ENCODE assay signal across 8 mouse cellular contexts in genomic region chr2:30715720-30716310, GRCm38 (mm10).
DNase-seq lines count a peak whose midpoint lies in the region; ATAC-seq and TF ChIP-seq lines count a peak whose summit lies in the region.
"Had no signal": no experiment of that assay in that cellular context is flagged by ENCODE, and none has a peak within 500 bp of the region (broad histone marks: within the 10 kb centered on the region; RNA-seq: fewer than 3 reads in every experiment).

No protein-coding gene starts in this region.

- no peak for ATAC-seq in kidney, embryonic 15.5 days (replicated peaks; ENCODE audit: low FRiP score)
- ATAC-seq in embryonic facial prominence, embryonic 12.5 days (ENCODE audit: insufficient number of reproducible peaks, insufficient read depth, low FRiP score, low TSS enrichment), result no peak
- no peak for ATAC-seq in heart, postnatal 0 days (ENCODE audit: insufficient read depth, low read depth)
- no peak for ATAC-seq in midbrain, embryonic 15.5 days (replicated peaks)
- ATAC-seq: Patski had no signal

- H3K27me3 ChIP-seq in kidney, embryonic 15.5 days, result no peaks in the 10 kb centered on the region
- no peaks in the 10 kb centered on the region for H3K27me3 ChIP-seq in embryonic facial prominence, embryonic 12.5 days
- no peaks in the 10 kb centered on the region for H3K27me3 ChIP-seq in heart, postnatal 0 days (ENCODE audit: control insufficient read depth, insufficient read depth, low read length)
- H3K27me3 ChIP-seq in midbrain, embryonic 15.5 days (replicated peaks), result no peaks in the 10 kb centered on the region
- H3K27me3 ChIP-seq: Patski had no signal

- H3K4me3 ChIP-seq in kidney, embryonic 15.5 days (replicated peaks), result no peak overlapping the region
- H3K4me3 ChIP-seq in embryonic facial prominence, embryonic 12.5 days, result no peak overlapping the region
- H3K4me3 ChIP-seq in heart, postnatal 0 days (ENCODE audit: low read depth, low read length), result no peak overlapping the region
- no peak overlapping the region for H3K4me3 ChIP-seq in midbrain, embryonic 15.5 days

- H3K4me2 ChIP-seq in kidney, embryonic 15.5 days, result peak overlapping the region; percentile 62
- peak overlapping the region; percentile 31 for H3K4me2 ChIP-seq in embryonic facial prominence, embryonic 12.5 days (replicated peaks)
- no peak overlapping the region for H3K4me2 ChIP-seq in heart, postnatal 0 days (ENCODE audit: low read depth, low read length)
- no peak overlapping the region for H3K4me2 ChIP-seq in midbrain, embryonic 15.5 days

- H3K4me1 ChIP-seq in kidney, embryonic 15.5 days, result peaks cover 88% of the 10 kb centered on the region
- H3K4me1 ChIP-seq in embryonic facial prominence, embryonic 12.5 days, result peaks cover 76% of the 10 kb centered on the region
- peaks cover 60% of the 10 kb centered on the region for H3K4me1 ChIP-seq in heart, postnatal 0 days (ENCODE audit: control insufficient read depth, insufficient read depth)
- peaks cover 75% of the 10 kb centered on the region for H3K4me1 ChIP-seq in midbrain, embryonic 15.5 days

- no peak for DNase-seq in kidney, postnatal 36 days
- no peak for DNase-seq in heart, postnatal 0 days (ENCODE audit: low spot score)
- no peak for DNase-seq in adipocyte (ENCODE audit: low spot score)
- DNase-seq in layer of hippocampus, adult 11-12 months (ENCODE audit: low spot score), result no peak

- peak overlapping the region; percentile 99 for H3K27ac ChIP-seq in kidney, embryonic 15.5 days
- peak overlapping the region; percentile 100 for H3K27ac ChIP-seq in embryonic facial prominence, embryonic 12.5 days
- H3K27ac ChIP-seq in heart, postnatal 0 days (ENCODE audit: low read depth), result peak overlapping the region; percentile 96; the same call in 1 of the 2 replicates
- H3K27ac ChIP-seq in midbrain, embryonic 15.5 days, result peak overlapping the region; percentile 99

- no peak for TF ChIP-seq CTCF in heart, postnatal 0 days (IDR thresholded peaks at IDR 0.05; ENCODE audit: low read depth)

- no peaks in the 10 kb centered on the region for H3K36me3 ChIP-seq in kidney, embryonic 15.5 days
- H3K36me3 ChIP-seq in embryonic facial prominence, embryonic 12.5 days, result no peaks in the 10 kb centered on the region
- no peaks in the 10 kb centered on the region for H3K36me3 ChIP-seq in heart, postnatal 0 days (replicated peaks; ENCODE audit: control insufficient read depth, insufficient read depth, low read length)
- no peaks in the 10 kb centered on the region for H3K36me3 ChIP-seq in midbrain, embryonic 15.5 days (replicated peaks)

- peak overlapping the region; percentile 65 for H3K9ac ChIP-seq in kidney, embryonic 15.5 days
- no peak overlapping the region for H3K9ac ChIP-seq in embryonic facial prominence, embryonic 12.5 days
- H3K9ac ChIP-seq in heart, postnatal 0 days (replicated peaks; ENCODE audit: low read depth, low read length), result no peak overlapping the region
- 0 out of 2 replicates have a peak overlapping the region, but pooled peaks have one; percentile 29 for H3K9ac ChIP-seq in midbrain, embryonic 15.5 days

- WGBS in kidney, embryonic 15.5 days, result 66% methylated on average over 4 of the region's 4 CpGs
- 72% methylated on average over 4 of the region's 4 CpGs for WGBS in embryonic facial prominence, embryonic 12.5 days
- WGBS in heart, postnatal 0 days, result 53% methylated on average over 4 of the region's 4 CpGs
- 75% methylated on average over 4 of the region's 4 CpGs for WGBS in midbrain, embryonic 15.5 days

- no peak for TF ChIP-seq EP300 in heart, postnatal 0 days (IDR thresholded peaks at IDR 0.05; ENCODE audit: low read depth)

- H3K9me3 ChIP-seq in kidney, embryonic 15.5 days (replicated peaks), result no peaks in the 10 kb centered on the region
- H3K9me3 ChIP-seq in embryonic facial prominence, embryonic 12.5 days, result no peaks in the 10 kb centered on the region
- H3K9me3 ChIP-seq in heart, postnatal 0 days (replicated peaks; ENCODE audit: control insufficient read depth, low read length), result no peaks in the 10 kb centered on the region
- no peaks in the 10 kb centered on the region for H3K9me3 ChIP-seq in midbrain, embryonic 15.5 days

Comparison
In these comparisons a context has a peak if more than half of its experiments do, and no peak if none do; other contexts are left out.
1. H3K4me2 ChIP-seq: peak in kidney, embryonic 15.5 days (single experiment) and embryonic facial prominence, embryonic 12.5 days (single experiment); none in heart, postnatal 0 days (single experiment) and midbrain, embryonic 15.5 days (single experiment).
2. H3K9ac ChIP-seq: peak in kidney, embryonic 15.5 days (single experiment) and midbrain, embryonic 15.5 days (single experiment); none in embryonic facial prominence, embryonic 12.5 days (single experiment) and heart, postnatal 0 days (single experiment).
3. Peak in every context shown above with its lines, with median percentiles within 50 percentile points of each other: H3K27ac ChIP-seq.